Mouse (Mus musculus) forebrain, embryonic 13.5 days (tissue): Measurements from ENCODE around the gene Prdm16. TPM values are rescaled to one million over a fixed set of nuclear protein-coding genes. Genes with fewer than 3 reads are reported as not detected.

Experiments used
- ATAC-seq: fragments of 200-750 bp; cut with Nextera tagmentation; 2 replicates; pipeline ENCODE4 v1.8.0; 2017
- H3K27ac ChIP-seq: fragments of 300-500 bp; sonication (generic); 2 replicates; pipeline ENCODE4 v1.5.1; 2015; ENCODE audit warnings: inconsistent platforms, mild to moderate bottlenecking, moderate library complexity
- H3K27me3 ChIP-seq: fragments of 300-500 bp; sonication (generic); 2 replicates; pipeline ENCODE4 v1.6.1; 2015; ENCODE audit warnings: mild to moderate bottlenecking, inconsistent platforms
- H3K36me3 ChIP-seq: fragments of 300-500 bp; sonication (generic); 2 replicates; pipeline ENCODE4 v1.6.1; 2015; ENCODE audit warnings: mild to moderate bottlenecking, inconsistent platforms; ENCODE audit not compliant: poor library complexity, severe bottlenecking
- H3K4me1 ChIP-seq: fragments of 300-500 bp; sonication (generic); 2 replicates; pipeline ENCODE4 v1.6.1; 2015; ENCODE audit warnings: inconsistent platforms
- H3K4me2 ChIP-seq: fragments of 300-500 bp; sonication (generic); 2 replicates; pipeline ENCODE4 v1.6.1; 2015; ENCODE audit warnings: inconsistent platforms, mild to moderate bottlenecking, moderate library complexity
- H3K4me3 ChIP-seq: fragments of 300-500 bp; sonication (generic); 2 replicates; pipeline ENCODE4 v1.5.1; 2015; ENCODE audit warnings: mild to moderate bottlenecking, inconsistent platforms
- H3K9ac ChIP-seq: fragments of 300-500 bp; sonication (generic); 2 replicates; pipeline ENCODE4 v1.6.1; 2015; ENCODE audit warnings: mild to moderate bottlenecking, inconsistent platforms
- H3K9me3 ChIP-seq: fragments of 300-500 bp; sonication (generic); replicated peaks from 2 replicates; pipeline ENCODE4 v1.6.1; 2016; ENCODE audit warnings: inconsistent platforms
- WGBS: fragments of 180-500 bp; shearing (Covaris S2); methylation state at CpG from one replicate; pipeline ENCODE4 v1.1.7; 2015; 5-methylcytosine and 5-hydroxymethylcytosine counted together
- polyA plus RNA-seq: library from polyadenylated mRNA; unstranded; fragments of >200 nt; fragmentation: Nextera tagmentation; extraction: Ambion mirVana; gene quantifications from 2 replicates; pipeline ENCODE4 v1.2.1, GENCODE M21; 2015

Prdm16 gene
- polyA plus RNA-seq, 1 experiment from 2014 or later, result 41.3 TPM

GRCm38 (mm10) chr4:154293735-154294201, 342.9 kb downstream of the Prdm16 start:
- ATAC-seq, result no peak
- H3K27ac ChIP-seq, result no peak overlapping the region
- WGBS, result 78% methylated on average over 4 of the region's 4 CpGs
- no peak overlapping the region for H3K4me2 ChIP-seq
- no peaks in the 10 kb centered on the region for H3K4me1 ChIP-seq
- no peaks in the 10 kb centered on the region for H3K9me3 ChIP-seq
- peaks cover 27% of the 10 kb centered on the region for H3K27me3 ChIP-seq
- no peak overlapping the region for H3K4me3 ChIP-seq
- no peaks in the 10 kb centered on the region for H3K36me3 ChIP-seq
- no peak overlapping the region for H3K9ac ChIP-seq

- Histone ChIP-seq H3K27ac (no peak overlapping the region), H3K4me2 (no peak overlapping the region), H3K9me3 (no peaks in the 10 kb centered on the region), H3K4me3 (no peak overlapping the region), H3K27me3 (no peaks in the 10 kb centered on the region), H3K36me3 (no peaks in the 10 kb centered on the region), H3K9ac (no peak overlapping the region), H3K4me1 (no peaks in the 10 kb centered on the region)
- 83% methylated on average over 7 of the region's 7 CpGs for WGBS
- no peak for ATAC-seq
These were observed 353.0 kb downstream of the Prdm16 start for GRCm38 (mm10) chr4:154283671-154284070.

- WGBS, result 90% methylated on average over 9 of the region's 9 CpGs
- Histone ChIP-seq H3K9me3 (no peaks in the 10 kb centered on the region), H3K4me1 (no peaks in the 10 kb centered on the region), H3K36me3 (no peaks in the 10 kb centered on the region), H3K27me3 (no peaks in the 10 kb centered on the region), H3K4me3 (no peak overlapping the region), H3K4me2 (no peak overlapping the region), H3K27ac (no peak overlapping the region), H3K9ac (no peak overlapping the region)
- ATAC-seq, result no peak
These were observed 357.2 kb downstream of the Prdm16 start for GRCm38 (mm10) chr4:154279481-154279880.

- Histone ChIP-seq H3K4me2 (no peak overlapping the region), H3K36me3 (no peaks in the 10 kb centered on the region), H3K27ac (no peak overlapping the region), H3K9me3 (no peaks in the 10 kb centered on the region), H3K4me1 (no peaks in the 10 kb centered on the region), H3K4me3 (no peak overlapping the region), H3K9ac (no peak overlapping the region), H3K27me3 (no peaks in the 10 kb centered on the region)
- no peak for ATAC-seq
- WGBS, result 43% methylated on average over 3 of the region's 3 CpGs
These were observed 363.7 kb downstream of the Prdm16 start for GRCm38 (mm10) chr4:154273000-154273399.

GRCm38 (mm10) chr4:154269520-154269919, 367.2 kb downstream of the Prdm16 start:
- Histone ChIP-seq H3K4me1 (no peaks in the 10 kb centered on the region), H3K4me3 (no peak overlapping the region), H3K27ac (no peak overlapping the region), H3K9me3 (no peaks in the 10 kb centered on the region), H3K36me3 (0 out of 2 replicates have a peak, but pooled peaks cover 3% of the 10 kb centered on the region), H3K27me3 (no peaks in the 10 kb centered on the region), H3K4me2 (no peak overlapping the region), H3K9ac (no peak overlapping the region)
- ATAC-seq, result no peak
- WGBS, result 59% methylated on average over 10 of the region's 10 CpGs

GRCm38 (mm10) chr4:154267511-154267910, 369.2 kb downstream of the Prdm16 start:
- no peak for ATAC-seq
- Histone ChIP-seq H3K27me3 (no peaks in the 10 kb centered on the region), H3K4me1 (no peaks in the 10 kb centered on the region), H3K36me3 (peaks cover 11% of the 10 kb centered on the region; the same call in 1 of the 2 replicates), H3K9me3 (no peaks in the 10 kb centered on the region; the same call in 1 of the 2 replicates), H3K9ac (no peak overlapping the region), H3K4me3 (no peak overlapping the region), H3K27ac (no peak overlapping the region), H3K4me2 (no peak overlapping the region)
- 86% methylated on average over 6 of the region's 6 CpGs for WGBS

Other genes starting within 250 kb of the Prdm16 start
- not detected in 2 replicates for gene Actrt2, start 31.0 kb upstream of the Prdm16 start, polyA plus RNA-seq
- 0.31 and 0.45 TPM in 2 replicates for gene Ttc34, start 200.6 kb upstream of the Prdm16 start, polyA plus RNA-seq
- 0.12 and 0.24 TPM in 2 replicates for gene Mmel1, start 232.7 kb upstream of the Prdm16 start, polyA plus RNA-seq